Mouse (Mus musculus) cortical plate, adult 2 months (tissue): ENCODE measurements at regions not wholly inside any gene's neighbourhood (a gene's known extent, or its start where the extent isn't known, plus 50 kb on each side); places are given as distances from the start of the nearest gene placed in this dataset.

ENCODE experiments used
- H3K27ac ChIP-seq: fragments of 200-500 bp; 2 replicates; pipeline ENCODE4 v1.5.1; 2012; ENCODE audit warnings: low read length, control low read depth, inconsistent platforms; ENCODE audit not compliant: insufficient read depth
- H3K4me1 ChIP-seq: fragments of 200-500 bp; 2 replicates; pipeline ENCODE4 v1.6.1; 2011; ENCODE audit warnings: low read length; ENCODE audit not compliant: control insufficient read depth, insufficient read depth
- H3K4me3 ChIP-seq: fragments of 200-500 bp; 2 replicates; pipeline ENCODE4 v1.5.1; 2011; ENCODE audit warnings: mild to moderate bottlenecking, low read length, control low read depth; ENCODE audit not compliant: insufficient read depth
- CTCF ChIP-seq: fragments of 200-500 bp; IDR thresholded peaks from 2 replicates; pipeline ENCODE4 v1.5.1; 2011; ENCODE audit warnings: mild to moderate bottlenecking, control low read depth, low read length; ENCODE audit not compliant: insufficient read depth; ENCODE audit errors: extremely low read depth
- POLR2A ChIP-seq: fragments of 200-500 bp; IDR thresholded peaks from 2 replicates; pipeline ENCODE4 v1.6.1; 2011; ENCODE audit warnings: mild to moderate bottlenecking, low read length, control low read depth; ENCODE audit not compliant: insufficient read depth; ENCODE audit errors: extremely low read depth

DNA sequence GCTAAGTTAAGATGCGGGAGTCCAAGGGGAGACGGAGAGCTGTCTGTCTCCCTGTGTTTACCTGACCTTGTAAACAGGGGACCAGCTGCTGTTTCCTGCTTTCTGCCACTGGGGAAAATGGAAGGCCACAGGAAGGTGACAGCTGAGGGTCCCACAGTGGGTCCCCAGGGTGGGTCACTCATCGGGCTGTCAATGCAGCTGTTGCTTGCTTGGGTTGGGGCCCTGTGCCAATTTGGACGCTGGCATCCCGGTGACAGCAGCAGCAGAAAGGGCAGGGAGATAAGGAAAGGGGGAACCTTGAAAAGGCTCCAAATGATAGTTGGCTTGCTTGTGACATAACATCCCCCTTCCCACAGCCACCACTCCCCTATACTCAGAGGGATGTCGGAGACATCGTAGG is 164.0 kb downstream of the Rpl14 start:
- Histone ChIP-seq H3K4me3 (no peak overlapping the region), H3K4me1 (no peaks in the 10 kb centered on the region; the same call in 1 of the 2 replicates), H3K27ac (no peak overlapping the region)
- TF ChIP-seq CTCF (no peak), POLR2A (no peak)

DNA sequence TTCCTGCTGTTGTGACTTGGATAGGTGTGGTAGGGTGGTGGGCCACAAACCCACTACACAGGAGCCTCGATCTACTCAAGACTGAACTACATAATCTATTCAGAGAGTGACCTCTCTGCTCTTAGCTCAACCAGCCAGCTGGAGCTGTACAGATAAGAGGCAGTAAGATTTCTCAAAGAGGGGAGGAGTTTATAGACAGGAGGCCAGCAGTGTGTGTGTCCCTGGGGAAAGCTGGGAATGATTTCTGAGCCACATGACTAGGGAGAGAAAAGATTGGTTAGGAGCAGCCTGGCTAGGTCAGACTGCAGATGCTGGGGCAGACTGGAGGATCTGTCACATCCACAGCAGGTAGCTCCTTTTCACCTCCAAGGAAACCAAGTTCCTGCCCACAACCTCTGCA is 166.7 kb downstream of the Rpl14 start:
- no peak for TF ChIP-seq POLR2A
- no peak for TF ChIP-seq CTCF
- Histone ChIP-seq H3K4me3 (no peak overlapping the region), H3K27ac (no peak overlapping the region), H3K4me1 (no peaks in the 10 kb centered on the region; the same call in 1 of the 2 replicates)

GRCm38 (mm10) chr9:120739199-120739952 is 168.1 kb downstream of the Rpl14 start:
- TF ChIP-seq POLR2A (no peak), CTCF (no peak)
- H3K27ac ChIP-seq: peak overlapping the region; percentile 76

DNA sequence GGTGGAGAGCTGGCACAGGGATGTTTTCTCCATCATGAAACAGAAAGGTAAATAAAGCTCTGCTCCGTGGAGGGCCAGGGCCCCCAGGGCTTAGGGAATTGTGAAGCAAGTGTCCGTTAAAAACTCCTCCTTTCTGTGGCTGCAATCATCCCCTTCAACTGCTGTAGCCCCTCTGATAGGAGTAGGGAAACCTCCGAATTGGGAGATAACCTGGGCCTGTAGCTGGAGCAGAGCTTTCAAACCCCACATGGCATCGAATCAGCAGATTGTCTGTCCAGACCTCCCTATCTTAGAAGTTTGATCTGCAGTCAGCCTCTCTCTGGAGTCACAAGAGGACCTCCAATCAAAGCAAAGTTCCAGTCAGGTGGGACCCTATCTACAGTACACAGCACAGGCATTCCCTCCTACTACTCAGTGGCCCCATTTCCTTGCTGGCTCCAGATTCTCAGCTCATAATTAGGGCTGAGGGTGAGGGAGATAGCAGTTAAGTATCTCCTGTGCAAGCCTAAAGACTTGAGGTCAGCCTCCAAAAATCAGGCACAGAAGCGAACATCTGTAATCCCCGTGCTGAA is 168.8 kb downstream of the Rpl14 start:
- H3K4me3 ChIP-seq: no peak overlapping the region
- H3K27ac ChIP-seq: peak overlapping the region; percentile 76; the same call in 1 of the 2 replicates
- H3K4me1 ChIP-seq: no peaks in the 10 kb centered on the region; the same call in 1 of the 2 replicates
- TF ChIP-seq POLR2A: no peak
- TF ChIP-seq CTCF: no peak

More at GRCm38 (mm10) chr9:120739199-120739952, 168.1 kb downstream of the Rpl14 start:
- H3K4me1 ChIP-seq: no peaks in the 10 kb centered on the region; the same call in 1 of the 2 replicates
- no peak overlapping the region for H3K4me3 ChIP-seq

GRCm38 (mm10) chr9:120741521-120741920 is 170.3 kb downstream of the Rpl14 start:
- no peak overlapping the region for H3K4me3 ChIP-seq
- no peak overlapping the region for H3K27ac ChIP-seq
- no peaks in the 10 kb centered on the region for H3K4me1 ChIP-seq
- TF ChIP-seq POLR2A (no peak), CTCF (no peak)

DNA sequence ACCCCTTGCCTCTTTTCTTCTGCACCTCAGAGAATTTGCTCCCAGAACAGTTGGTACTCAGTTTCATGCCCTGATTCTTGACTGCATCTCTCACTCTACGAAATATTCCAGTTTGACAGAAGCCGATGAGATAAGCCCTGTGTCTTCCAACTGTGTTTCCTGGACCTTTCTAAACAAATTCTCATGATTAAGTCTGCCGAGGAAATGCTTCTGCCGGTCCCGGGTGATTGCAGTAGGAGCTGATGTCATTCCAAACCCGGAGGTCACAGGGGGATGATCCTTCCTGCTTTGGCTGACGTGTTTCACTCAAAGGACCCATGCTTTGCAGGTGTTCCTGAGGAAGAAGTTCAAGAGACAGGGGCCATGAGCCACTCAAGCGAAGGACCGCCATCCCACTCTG is 172.2 kb downstream of the Rpl14 start:
- no peak overlapping the region for H3K4me3 ChIP-seq
- H3K4me1 ChIP-seq: no peaks in the 10 kb centered on the region
- TF ChIP-seq CTCF: no peak
- TF ChIP-seq POLR2A: no peak
- H3K27ac ChIP-seq: no peak overlapping the region

DNA sequence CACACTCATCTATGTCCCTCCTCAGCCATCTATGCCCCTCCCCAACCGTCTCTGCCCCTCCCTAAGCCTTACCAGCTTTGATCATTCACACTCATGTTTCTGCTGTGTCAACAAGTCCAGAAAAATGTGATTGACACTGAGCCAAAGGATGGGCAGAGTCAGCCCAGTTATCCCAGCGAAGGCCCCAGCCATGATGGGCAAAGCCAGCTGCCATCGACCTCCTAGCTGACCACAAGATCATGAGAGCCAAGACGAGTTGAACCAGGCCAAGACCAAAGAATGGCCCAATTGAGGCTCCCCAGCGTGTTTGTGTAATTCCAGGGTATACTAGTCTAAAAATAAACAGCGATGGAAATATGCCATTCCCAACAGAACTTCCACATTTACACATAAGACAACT is 174.4 kb downstream of the Rpl14 start:
- Histone ChIP-seq H3K4me3 (no peak overlapping the region), H3K4me1 (no peaks in the 10 kb centered on the region), H3K27ac (no peak overlapping the region)
- no peak for TF ChIP-seq CTCF
- no peak for TF ChIP-seq POLR2A

- no peak for TF ChIP-seq CTCF
- no peak for TF ChIP-seq POLR2A
- Histone ChIP-seq H3K27ac (no peak overlapping the region), H3K4me3 (no peak overlapping the region), H3K4me1 (no peaks in the 10 kb centered on the region)
These were observed 178.2 kb upstream of the Ctnnb1 start for GRCm38 (mm10) chr9:120750820-120751219.

DNA sequence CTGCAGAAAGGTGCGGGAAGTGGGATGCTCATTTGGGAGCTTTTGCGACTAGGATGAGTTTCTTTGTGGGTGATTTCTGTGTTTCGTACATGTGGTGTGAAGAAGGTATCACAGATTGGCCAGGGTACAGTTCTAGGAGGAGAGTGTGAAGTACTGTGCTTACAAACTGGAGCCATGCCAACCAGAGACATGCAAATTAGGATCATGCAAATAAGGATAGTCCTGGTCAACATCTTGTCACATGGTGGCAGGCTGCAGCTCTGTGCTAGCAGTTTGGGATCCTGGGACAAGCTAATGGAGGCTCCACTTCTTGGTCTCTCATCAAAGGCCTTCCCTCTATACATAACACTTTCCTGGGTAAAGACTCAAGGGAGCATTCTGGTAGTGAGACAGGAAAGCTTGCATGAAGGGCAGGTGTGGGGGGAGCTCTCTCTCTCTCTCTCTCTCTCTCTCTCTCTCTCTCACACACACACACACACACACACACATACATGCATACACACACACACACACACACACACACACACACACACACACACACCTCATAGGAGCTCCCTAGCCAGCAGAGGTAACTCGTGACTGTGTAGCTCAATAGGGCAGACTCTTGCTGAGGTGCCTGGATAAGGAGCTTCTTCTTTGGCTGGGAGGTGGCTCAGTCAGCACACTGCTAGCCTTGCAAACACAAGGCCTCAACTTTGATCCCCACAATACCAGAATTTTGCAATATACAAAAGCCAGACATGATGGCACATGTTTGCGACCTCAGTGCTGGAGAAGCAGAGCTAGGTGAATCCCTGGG is 177.1 kb upstream of the Ctnnb1 start:
- Histone ChIP-seq H3K4me3 (no peak overlapping the region), H3K4me1 (no peaks in the 10 kb centered on the region), H3K27ac (no peak overlapping the region)
- TF ChIP-seq POLR2A (no peak), CTCF (no peak)

DNA sequence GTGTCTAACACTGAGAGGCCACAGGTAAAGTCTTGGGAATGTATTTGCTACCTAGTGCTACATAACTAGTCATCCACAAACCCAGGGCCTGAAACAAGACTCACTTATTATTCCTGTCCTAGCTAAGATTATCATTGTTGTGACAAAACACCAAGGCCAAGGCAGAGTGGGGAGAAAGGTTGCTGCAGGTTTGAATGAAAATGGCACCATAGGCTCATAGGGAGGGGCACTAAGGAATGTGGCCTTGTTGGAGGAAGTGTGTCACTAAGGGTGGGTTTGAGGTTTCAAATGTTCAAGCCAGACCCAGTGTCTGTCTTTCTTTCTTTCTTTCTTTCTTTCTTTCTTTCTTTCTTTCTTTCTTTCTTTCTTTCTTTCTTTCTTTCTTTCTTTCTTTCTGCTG is 174.9 kb upstream of the Ctnnb1 start:
- H3K4me3 ChIP-seq: no peak overlapping the region
- no peaks in the 10 kb centered on the region for H3K4me1 ChIP-seq
- TF ChIP-seq CTCF: no peak
- no peak for TF ChIP-seq POLR2A
- H3K27ac ChIP-seq: no peak overlapping the region
